Mouse (Mus musculus) thymus, adult 2 months (tissue): ENCODE data around the gene Ccn2. TPM values are rescaled to one million over a fixed set of nuclear protein-coding genes. Genes with fewer than 3 reads are reported as not detected.

Experiments used
- DNase-seq: peaks from one replicate; pipeline ENCODE4 v3.0.0; 2021
- H3K27ac ChIP-seq: fragments of 200-500 bp; 2 replicates; pipeline ENCODE4 v1.5.1; 2012; ENCODE audit warnings: low read length, control low read depth; ENCODE audit not compliant: control insufficient read depth, insufficient read depth
- H3K27me3 ChIP-seq: fragments of 200-500 bp; 2 replicates; pipeline ENCODE4 v1.6.1; 2012; ENCODE audit warnings: mild to moderate bottlenecking, low read length, moderate library complexity, mixed read lengths; ENCODE audit not compliant: control insufficient read depth, insufficient read depth
- H3K36me3 ChIP-seq: fragments of 200-500 bp; 2 replicates; pipeline ENCODE4 v1.6.1; 2012; ENCODE audit warnings: mild to moderate bottlenecking, low read length, moderate library complexity; ENCODE audit not compliant: control insufficient read depth, insufficient read depth
- H3K4me1 ChIP-seq: fragments of 200-500 bp; replicated peaks from 2 replicates; pipeline ENCODE4 v1.6.1; 2012; ENCODE audit warnings: low read length; ENCODE audit not compliant: control insufficient read depth, insufficient read depth
- H3K4me3 ChIP-seq: fragments of 200-500 bp; 2 replicates; pipeline ENCODE4 v1.5.1; 2012; ENCODE audit warnings: mild to moderate bottlenecking, low read length, control low read depth, moderate library complexity; ENCODE audit not compliant: control insufficient read depth, insufficient read depth
- CTCF ChIP-seq: fragments of 200-500 bp; IDR thresholded peaks from 2 replicates; pipeline ENCODE4 v1.5.1; 2012; ENCODE audit warnings: mild to moderate bottlenecking, control low read depth, low read length, moderate library complexity, borderline replicate concordance; ENCODE audit not compliant: control insufficient read depth, poor library complexity, insufficient read depth; ENCODE audit errors: extremely low read depth
- POLR2A ChIP-seq: fragments of 200-500 bp; IDR thresholded peaks from 2 replicates; pipeline ENCODE4 v1.6.1; 2012; ENCODE audit warnings: mild to moderate bottlenecking, low read length, control low read depth, moderate library complexity; ENCODE audit not compliant: control insufficient read depth, poor library complexity, insufficient read depth; ENCODE audit errors: extremely low read depth
- WGBS: fragments of 180-500 bp; shearing (Covaris S2); methylation state at CpG from one replicate; pipeline ENCODE4 v1.1.7; 2018; 5-methylcytosine and 5-hydroxymethylcytosine counted together
- polyA plus RNA-seq: library from polyadenylated mRNA; depleted of rRNA; stranded (reverse); fragments of >200 nt; gene quantifications from 2 replicates; pipeline ENCODE4 v1.2.3, GENCODE M21; 2012; rRNA removed

The Ccn2 gene
- polyA plus RNA-seq, result 14.1 and 19.7 TPM in 2 replicates

DNA sequence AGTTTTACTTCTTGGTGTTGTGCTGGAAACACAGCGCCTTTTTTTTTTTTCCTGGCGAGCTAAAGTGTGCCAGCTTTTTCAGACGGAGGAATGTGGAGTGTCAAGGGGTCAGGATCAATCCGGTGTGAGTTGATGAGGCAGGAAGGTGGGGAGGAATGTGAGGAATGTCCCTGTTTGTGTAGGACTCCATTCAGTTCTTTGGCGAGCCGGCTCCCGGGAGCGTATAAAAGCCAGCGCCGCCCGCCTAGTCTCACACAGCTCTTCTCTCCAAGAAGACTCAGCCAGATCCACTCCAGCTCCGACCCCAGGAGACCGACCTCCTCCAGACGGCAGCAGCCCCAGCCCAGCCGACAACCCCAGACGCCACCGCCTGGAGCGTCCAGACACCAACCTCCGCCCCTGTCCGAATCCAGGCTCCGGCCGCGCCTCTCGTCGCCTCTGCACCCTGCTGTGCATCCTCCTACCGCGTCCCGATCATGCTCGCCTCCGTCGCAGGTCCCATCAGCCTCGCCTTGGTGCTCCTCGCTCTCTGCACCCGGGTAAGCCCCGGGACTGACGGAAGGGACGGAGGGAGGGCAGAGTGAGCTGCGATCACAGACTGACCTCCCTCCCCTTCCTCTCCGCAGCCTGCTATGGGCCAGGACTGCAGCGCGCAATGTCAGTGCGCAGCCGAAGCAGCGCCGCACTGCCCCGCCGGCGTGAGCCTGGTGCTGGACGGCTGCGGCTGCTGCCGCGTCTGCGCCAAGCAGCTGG, at the start of gene Ccn2:
Gene Ccn2, plus strand, starts transcription at position 193 of the 753 bp plus-strand sequence.
- TF ChIP-seq CTCF (no peak), POLR2A (no peak)
- Histone ChIP-seq H3K27me3 (peaks cover 8% of the 10 kb centered on the region), H3K4me1 (peaks cover 9% of the 10 kb centered on the region), H3K27ac (no peak within 1 kb of the TSS), H3K36me3 (no peaks in the 10 kb centered on the region), H3K4me3 (peak within 1 kb of the TSS; percentile 31)
- peak; percentile 4 for DNase-seq
- WGBS, result 5% methylated on average over 53 of the region's 53 CpGs

DNA sequence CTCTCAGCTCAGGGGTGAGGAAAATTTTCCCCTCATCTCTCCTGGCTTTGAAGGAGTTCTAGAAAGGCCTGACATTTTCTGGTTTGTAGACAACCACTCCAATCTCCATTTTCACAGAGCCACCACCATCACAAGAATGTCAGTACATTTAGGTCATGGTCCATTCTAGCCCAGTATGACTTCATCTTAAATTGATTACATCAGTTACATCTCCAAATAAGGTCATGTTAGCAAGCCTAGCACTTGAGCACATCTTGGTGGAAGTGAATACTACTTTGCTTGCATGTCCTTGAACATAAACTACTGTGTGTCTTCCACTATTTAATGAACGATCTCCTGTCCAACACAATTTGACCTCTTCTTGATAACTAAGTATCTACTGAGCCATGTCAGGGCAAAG, 42.4 kb upstream of the Ccn2 start:
- no peak for DNase-seq
- no peak overlapping the region for H3K27ac ChIP-seq
- H3K4me1 ChIP-seq, result no peaks in the 10 kb centered on the region
- H3K4me3 ChIP-seq, result no peak overlapping the region
- no peaks in the 10 kb centered on the region for H3K36me3 ChIP-seq
- TF ChIP-seq CTCF (no peak), POLR2A (no peak)
- no peaks in the 10 kb centered on the region for H3K27me3 ChIP-seq
- 95% methylated on average over 1 of the region's 1 CpGs for WGBS

DNA sequence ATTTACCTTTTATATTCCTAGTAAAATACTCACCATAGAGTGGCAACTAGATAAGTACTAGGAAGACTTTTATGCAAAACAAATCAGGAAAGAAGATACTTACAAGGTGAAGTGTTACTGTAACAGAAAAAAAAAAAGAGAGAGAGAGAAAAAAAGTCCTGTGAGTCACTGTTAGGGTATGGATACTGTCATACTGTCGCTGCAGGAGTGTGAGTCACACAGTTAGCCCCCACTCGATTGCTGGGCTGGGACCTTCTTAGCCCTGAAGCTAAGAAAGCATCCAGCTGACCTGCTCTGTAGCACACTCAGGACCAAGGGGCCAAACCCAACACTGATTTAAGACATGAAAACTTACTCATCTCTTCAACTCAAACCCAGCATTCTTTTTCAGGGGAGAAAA, 41.2 kb upstream of the Ccn2 start:
- WGBS, result 73% methylated on average over 2 of the region's 2 CpGs
- Histone ChIP-seq H3K4me1 (no peaks in the 10 kb centered on the region), H3K27ac (no peak overlapping the region), H3K4me3 (no peak overlapping the region), H3K27me3 (no peaks in the 10 kb centered on the region), H3K36me3 (no peaks in the 10 kb centered on the region)
- TF ChIP-seq POLR2A, result no peak
- DNase-seq, result no peak

DNA sequence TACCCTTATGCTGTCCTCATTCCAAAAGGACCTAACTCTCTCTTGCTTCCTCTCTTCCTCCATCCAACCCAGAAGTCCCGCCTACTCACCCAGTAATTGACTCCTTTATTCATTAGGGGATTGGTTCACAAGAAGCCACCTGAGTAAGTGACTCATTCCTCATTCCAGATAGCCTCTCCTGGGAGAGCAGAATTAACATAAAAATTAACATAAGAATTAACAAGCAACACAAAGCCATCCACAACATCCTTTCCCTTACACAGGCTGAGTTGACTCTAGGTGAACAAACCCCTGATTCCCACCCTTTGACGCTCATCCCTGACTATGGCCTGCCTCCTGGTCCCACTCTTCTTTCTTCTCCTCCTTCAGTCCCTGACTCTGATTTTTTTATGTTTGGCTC, 36.9 kb upstream of the Ccn2 start:
- TF ChIP-seq POLR2A, result no peak
- TF ChIP-seq CTCF, result no peak

DNA sequence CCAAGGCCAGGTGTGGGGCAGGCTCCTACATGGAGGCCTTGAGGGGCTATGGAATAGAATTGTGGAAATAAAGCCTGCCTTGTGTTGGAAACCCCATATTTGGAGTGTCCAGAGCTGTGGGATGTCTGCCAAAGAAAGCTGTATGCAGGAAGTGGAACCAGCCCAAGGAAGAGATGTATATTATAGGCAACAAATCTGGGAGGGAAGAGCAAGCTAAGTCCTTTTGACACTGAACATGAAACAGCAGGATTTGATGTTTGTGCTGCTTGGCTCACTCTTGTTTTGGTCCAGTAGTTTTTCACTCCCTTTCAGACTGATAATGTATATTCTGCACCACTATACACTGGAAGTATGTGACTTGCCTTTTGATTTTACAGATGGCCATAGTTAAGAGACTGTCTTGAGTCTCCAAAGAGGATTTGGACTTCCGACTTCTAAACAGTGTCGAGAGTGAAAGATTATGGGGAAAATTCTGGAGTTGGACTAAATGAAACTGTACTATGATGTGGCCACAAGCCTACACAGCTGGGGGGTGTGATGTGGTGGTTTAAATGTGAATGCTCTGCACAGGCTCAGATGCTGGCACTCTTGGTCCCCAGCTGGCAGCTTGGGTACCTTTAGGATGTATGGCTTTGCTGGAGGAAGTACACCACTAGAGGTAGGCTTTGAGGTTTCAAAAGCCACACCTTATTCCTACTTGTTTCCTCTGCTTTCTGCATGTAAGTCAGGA, 25.4 kb upstream of the Ccn2 start:
- 68% methylated on average over 2 of the region's 2 CpGs for WGBS
- H3K4me1 ChIP-seq, result no peaks in the 10 kb centered on the region
- H3K36me3 ChIP-seq, result no peaks in the 10 kb centered on the region
- DNase-seq, result no peak
- H3K27me3 ChIP-seq, result no peaks in the 10 kb centered on the region
- TF ChIP-seq POLR2A, result no peak
- TF ChIP-seq CTCF, result no peak
- no peak overlapping the region for H3K27ac ChIP-seq
- H3K4me3 ChIP-seq, result no peak overlapping the region

More for the DNA sequence above, 36.9 kb upstream of the Ccn2 start:
- Histone ChIP-seq H3K27ac (no peak overlapping the region), H3K4me3 (no peak overlapping the region), H3K27me3 (no peaks in the 10 kb centered on the region), H3K36me3 (no peaks in the 10 kb centered on the region), H3K4me1 (no peaks in the 10 kb centered on the region)
- no peak for DNase-seq
- 98% methylated on average over 2 of the region's 2 CpGs for WGBS

DNA sequence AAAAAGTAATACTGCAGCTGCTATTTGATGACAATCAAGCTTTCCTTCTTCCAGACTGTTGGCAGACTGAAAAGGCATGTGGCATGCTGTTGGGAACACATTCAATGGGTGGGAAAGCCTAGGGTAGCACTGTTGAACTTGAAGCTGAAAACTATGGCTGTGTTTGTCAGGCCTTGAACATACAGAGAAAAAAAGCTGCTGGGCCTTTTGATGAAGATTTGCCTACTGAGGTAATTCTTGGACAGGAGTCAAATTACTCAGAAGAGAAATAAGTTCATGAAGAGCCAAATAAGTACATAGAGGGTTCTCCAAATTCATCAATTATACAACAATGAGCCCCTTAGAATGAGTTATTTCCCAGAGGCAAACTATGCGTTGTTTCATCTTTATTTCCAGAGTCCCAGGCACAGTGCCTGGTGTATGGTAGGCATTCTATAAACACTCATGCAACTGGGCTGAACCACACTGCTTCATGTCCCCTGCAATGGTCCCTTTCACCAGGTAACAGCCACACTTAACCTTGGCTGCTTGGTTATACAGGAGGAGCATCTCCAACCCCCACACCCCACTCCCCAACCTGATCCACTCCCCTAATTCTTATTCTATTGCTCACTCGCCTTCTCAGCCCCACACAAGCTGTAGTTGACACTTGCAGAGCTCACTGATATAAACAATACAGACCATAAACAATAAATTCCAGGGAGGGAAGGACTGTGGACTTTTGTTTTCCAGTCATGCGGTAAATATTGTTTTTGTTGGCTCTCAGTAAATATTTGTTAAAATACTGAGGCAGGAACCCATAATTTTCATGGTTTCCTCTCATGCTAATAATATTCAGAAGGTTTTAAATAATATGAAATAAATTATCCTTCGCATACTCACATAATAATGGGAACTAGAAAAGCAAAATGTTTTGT, 22.9 kb upstream of the Ccn2 start:
- DNase-seq, result no peak
- 94% methylated on average over 4 of the region's 4 CpGs for WGBS

More for the DNA sequence above, 22.9 kb upstream of the Ccn2 start:
- Histone ChIP-seq H3K27ac (no peak overlapping the region), H3K36me3 (no peaks in the 10 kb centered on the region), H3K27me3 (no peaks in the 10 kb centered on the region), H3K4me3 (no peak overlapping the region), H3K4me1 (no peaks in the 10 kb centered on the region)
- TF ChIP-seq CTCF, result no peak
- TF ChIP-seq POLR2A, result no peak
